Mouse (Mus musculus) limb, embryonic 14.5 days (tissue): ENCODE measurements around the gene Tbc1d4. TPM values are rescaled to one million over a fixed set of nuclear protein-coding genes. Genes with fewer than 3 reads are reported as not detected.

Experiments used
- ATAC-seq: fragments of 200-750 bp; cut with Nextera tagmentation; 2 replicates; pipeline ENCODE4 v1.8.0; 2017; ENCODE audit warnings: low read depth, moderate number of reproducible peaks, moderate TSS enrichment; ENCODE audit not compliant: low FRiP score
- DNase-seq: peaks from one replicate; pipeline ENCODE4 v3.0.0-alpha.2; 2015; ENCODE audit warnings: low spot score
- H3K27ac ChIP-seq: fragments of 300-500 bp; sonication (generic); replicated peaks from 2 replicates; pipeline ENCODE4 v1.5.1; 2014; ENCODE audit warnings: low read depth, mild to moderate bottlenecking, low read length, moderate library complexity, mixed read lengths
- H3K27me3 ChIP-seq: fragments of 300-500 bp; sonication (generic); 2 replicates; pipeline ENCODE4 v1.6.1; 2014; ENCODE audit warnings: low read length, mixed read lengths; ENCODE audit not compliant: control insufficient read depth, insufficient read depth
- H3K36me3 ChIP-seq: fragments of 300-500 bp; sonication (generic); 2 replicates; pipeline ENCODE4 v1.6.1; 2014; ENCODE audit warnings: mild to moderate bottlenecking, low read length, moderate library complexity, mixed read lengths; ENCODE audit not compliant: control insufficient read depth, insufficient read depth
- H3K4me1 ChIP-seq: fragments of 300-500 bp; sonication (generic); 2 replicates; pipeline ENCODE4 v1.6.1; 2014; ENCODE audit warnings: antibody characterized with exemption, low read length, mixed read lengths; ENCODE audit not compliant: control insufficient read depth, insufficient read depth
- H3K4me2 ChIP-seq: fragments of 300-500 bp; sonication (generic); replicated peaks from 2 replicates; pipeline ENCODE4 v1.6.1; 2014; ENCODE audit warnings: low read depth, mild to moderate bottlenecking, low read length, moderate library complexity; ENCODE audit not compliant: severe bottlenecking
- H3K4me3 ChIP-seq: fragments of 300-500 bp; sonication (generic); replicated peaks from 2 replicates; pipeline ENCODE4 v1.5.1; 2014; ENCODE audit warnings: low read length
- H3K9ac ChIP-seq: fragments of 300-500 bp; sonication (generic); 2 replicates; pipeline ENCODE4 v1.6.1; 2014; ENCODE audit warnings: mild to moderate bottlenecking, low read depth, low read length, moderate library complexity; ENCODE audit not compliant: severe bottlenecking
- H3K9me3 ChIP-seq: fragments of 300-500 bp; sonication (generic); 2 replicates; pipeline ENCODE4 v1.6.1; 2016; ENCODE audit warnings: low read length; ENCODE audit not compliant: control insufficient read depth
- POLR2A ChIP-seq: fragments of 200-500 bp; IDR thresholded peaks from 2 replicates; pipeline ENCODE4 v1.8.0; 2012; ENCODE audit warnings: inconsistent platforms, mild to moderate bottlenecking, moderate library complexity, borderline replicate concordance; ENCODE audit not compliant: insufficient read depth, insufficient read length; ENCODE audit errors: extremely low read depth
- WGBS: fragments of 180-500 bp; shearing (Covaris S2); extraction: QIAGEN DNeasy Blood & Tissue Kit; methylation state at CpG from one replicate; pipeline ENCODE4 v1.1.7; 2014; 5-methylcytosine and 5-hydroxymethylcytosine counted together
- polyA plus RNA-seq, 2 experiments: library from polyadenylated mRNA; depleted of rRNA in 1 of 2; stranded (reverse) in 1 of 2; unstranded in 1 of 2; fragments of >200 nt; fragmentation: Nextera tagmentation in 1 of 2; extraction: Ambion mirVana in 1 of 2; gene quantifications; 2 replicates each; pipeline versions ENCODE4 v1.2.1 to v1.2.3; 2012 to 2014

Tbc1d4 gene
- polyA plus RNA-seq, 2 experiments = 11.9 to 12.6 TPM

- no peaks in the 10 kb centered on the region for H3K36me3 ChIP-seq
- no peak for DNase-seq
- WGBS = 38% methylated on average over 2 of the region's 2 CpGs
These were observed 42.3 kb downstream of the Tbc1d4 start for GRCm38 (mm10) chr14:101566717-101567116.

GRCm38 (mm10) chr14:101565661-101566060 lies 43.3 kb downstream of the Tbc1d4 start:
- DNase-seq (peak; percentile 26), ATAC-seq (no peak)
- no peaks in the 10 kb centered on the region for H3K27me3 ChIP-seq
- no peak overlapping the region for H3K27ac ChIP-seq
- H3K36me3 ChIP-seq = no peaks in the 10 kb centered on the region
- H3K4me1 ChIP-seq = peaks cover 15% of the 10 kb centered on the region; the same call in 1 of the 2 replicates
- H3K4me3 ChIP-seq = no peak overlapping the region
- no peak overlapping the region for H3K9ac ChIP-seq
- no peaks in the 10 kb centered on the region for H3K9me3 ChIP-seq
- no peak for TF ChIP-seq POLR2A
- no peak overlapping the region for H3K4me2 ChIP-seq
- WGBS = 21% methylated on average over 3 of the region's 3 CpGs

More at GRCm38 (mm10) chr14:101566717-101567116, 42.3 kb downstream of the Tbc1d4 start:
- no peak for TF ChIP-seq POLR2A
- Histone ChIP-seq H3K4me1 (peaks cover 15% of the 10 kb centered on the region; the same call in 1 of the 2 replicates), H3K9me3 (no peaks in the 10 kb centered on the region), H3K4me3 (no peak overlapping the region), H3K4me2 (no peak overlapping the region), H3K27me3 (no peaks in the 10 kb centered on the region), H3K9ac (no peak overlapping the region), H3K27ac (no peak overlapping the region)
- no peak for ATAC-seq

GRCm38 (mm10) chr14:101561251-101561701 lies 47.7 kb downstream of the Tbc1d4 start:
- H3K36me3 ChIP-seq = no peaks in the 10 kb centered on the region
- WGBS = 76% methylated on average over 12 of the region's 12 CpGs
- DNase-seq = no peak
- no peak for TF ChIP-seq POLR2A
- no peak overlapping the region for H3K4me3 ChIP-seq
- H3K4me1 ChIP-seq = peaks cover 7% of the 10 kb centered on the region; the same call in 1 of the 2 replicates
- no peak overlapping the region for H3K4me2 ChIP-seq
- no peaks in the 10 kb centered on the region for H3K9me3 ChIP-seq
- no peak overlapping the region for H3K27ac ChIP-seq
- no peak overlapping the region for H3K9ac ChIP-seq
- no peak for ATAC-seq
- H3K27me3 ChIP-seq = no peaks in the 10 kb centered on the region

GRCm38 (mm10) chr14:101559446-101559845 lies 49.5 kb downstream of the Tbc1d4 start:
- WGBS = 84% methylated on average over 3 of the region's 3 CpGs

GRCm38 (mm10) chr14:101548885-101549573 lies 60.0 kb downstream of the Tbc1d4 start:
- Histone ChIP-seq H3K36me3 (no peaks in the 10 kb centered on the region), H3K27me3 (no peaks in the 10 kb centered on the region), H3K9ac (no peak overlapping the region), H3K9me3 (no peaks in the 10 kb centered on the region), H3K4me2 (no peak overlapping the region), H3K4me1 (no peaks in the 10 kb centered on the region), H3K27ac (no peak overlapping the region), H3K4me3 (no peak overlapping the region)
- no peak for TF ChIP-seq POLR2A
- 86% methylated on average over 20 of the region's 20 CpGs for WGBS
- ATAC-seq = no peak
- DNase-seq = no peak

More at GRCm38 (mm10) chr14:101559446-101559845, 49.5 kb downstream of the Tbc1d4 start:
- Histone ChIP-seq H3K4me3 (no peak overlapping the region), H3K9me3 (no peaks in the 10 kb centered on the region), H3K4me2 (no peak overlapping the region), H3K4me1 (0 out of 2 replicates have a peak, but pooled peaks cover 2% of the 10 kb centered on the region), H3K9ac (no peak overlapping the region), H3K27ac (no peak overlapping the region), H3K36me3 (no peaks in the 10 kb centered on the region), H3K27me3 (no peaks in the 10 kb centered on the region)
- DNase-seq (no peak), ATAC-seq (no peak)
- no peak for TF ChIP-seq POLR2A
